Comparison of ENCODE assay signal across 33 mouse cellular contexts in the genomic region with DNA sequence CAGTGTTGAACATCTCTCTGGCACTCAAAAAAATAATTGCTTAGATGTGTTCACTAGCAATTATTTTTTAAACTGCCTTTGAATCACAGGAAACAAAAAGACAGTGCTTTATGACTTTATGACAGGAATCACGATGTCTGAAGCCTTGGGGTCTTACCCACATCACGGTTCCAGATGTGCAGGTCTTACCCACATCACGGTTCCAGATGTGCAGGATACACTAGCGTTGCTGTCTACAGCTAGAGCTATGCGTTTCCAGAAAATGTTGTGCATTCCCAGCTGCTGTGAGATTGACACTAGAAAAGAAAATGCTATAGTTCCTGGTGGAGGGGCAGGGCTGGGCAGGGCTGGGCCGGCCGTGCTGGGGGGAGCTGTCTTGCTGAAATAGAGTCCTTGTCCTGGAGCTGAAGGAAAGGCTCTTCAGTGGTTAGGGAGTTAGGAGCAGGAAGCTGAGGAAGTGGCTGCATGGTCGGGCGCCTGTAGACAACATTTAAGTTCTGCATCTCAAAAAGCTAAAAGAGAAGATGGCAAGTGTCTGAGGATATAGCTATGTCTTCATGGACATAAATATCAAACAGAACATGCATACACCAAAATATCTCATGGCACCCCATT. TPM values are rescaled to one million over a fixed set of nuclear protein-coding genes. Genes with fewer than 3 reads are reported as not detected.
DNase-seq lines count a peak whose midpoint lies in the region; ATAC-seq and TF ChIP-seq lines count a peak whose summit lies in the region.
"Had no signal": no experiment of that assay in that cellular context is flagged by ENCODE, and none has a peak within 500 bp of the region (broad histone marks: within the 10 kb centered on the region; RNA-seq: fewer than 3 reads in every experiment).

No protein-coding gene starts in this region.

- H3K4me2 ChIP-seq in limb, embryonic 14.5 days (replicated peaks; ENCODE audit: low read depth, low read length, severe bottlenecking): no peak overlapping the region
- H3K4me2 ChIP-seq in hindbrain, postnatal 0 days (ENCODE audit: low read depth, low read length): no peak overlapping the region
- H3K4me2 ChIP-seq in forebrain, embryonic 13.5 days: no peak overlapping the region
- H3K4me2 ChIP-seq in lung, postnatal 0 days (replicated peaks; ENCODE audit: low read depth, low read length): no peak overlapping the region
- H3K4me2 ChIP-seq: heart, embryonic 12.5 days; hindbrain, embryonic 14.5 days; liver, embryonic 15.5 days; lung, embryonic 15.5 days; midbrain, embryonic 13.5 days; neural tube, embryonic 13.5 days had no signal

- H3K9me3 ChIP-seq in heart, embryonic 10.5 days: no peaks in the 10 kb centered on the region
- no peaks in the 10 kb centered on the region for H3K9me3 ChIP-seq in limb, embryonic 14.5 days (ENCODE audit: control insufficient read depth, low read length)
- no peaks in the 10 kb centered on the region for H3K9me3 ChIP-seq in hindbrain, postnatal 0 days (ENCODE audit: low read length)
- no peaks in the 10 kb centered on the region for H3K9me3 ChIP-seq in forebrain, embryonic 13.5 days (replicated peaks)
- H3K9me3 ChIP-seq in lung, postnatal 0 days (ENCODE audit: low read length): no peaks in the 10 kb centered on the region
- H3K9me3 ChIP-seq: heart, embryonic 12.5 days; liver, embryonic 15.5 days; lung, embryonic 15.5 days; megakaryocyte, embryonic 14.5 days; midbrain, embryonic 13.5 days; neural tube, embryonic 13.5 days had no signal

- peaks cover 8% of the 10 kb centered on the region; the same call in 1 of the 2 replicates for H3K36me3 ChIP-seq in heart, embryonic 10.5 days
- no peaks in the 10 kb centered on the region for H3K36me3 ChIP-seq in limb, embryonic 14.5 days (ENCODE audit: control insufficient read depth, insufficient read depth, low read length)
- H3K36me3 ChIP-seq in hindbrain, postnatal 0 days (ENCODE audit: insufficient read depth, low read length): no peaks in the 10 kb centered on the region
- no peaks in the 10 kb centered on the region for H3K36me3 ChIP-seq in forebrain, embryonic 13.5 days (ENCODE audit: poor library complexity, severe bottlenecking)
- no peaks in the 10 kb centered on the region for H3K36me3 ChIP-seq in lung, postnatal 0 days (ENCODE audit: insufficient read depth, low read length)
- H3K36me3 ChIP-seq: lung, embryonic 15.5 days; midbrain, embryonic 13.5 days; neural tube, embryonic 13.5 days had no signal

- ATAC-seq in hematopoietic stem cell, adult 5-6 weeks (replicated peaks in 1 of 2; ENCODE audit: insufficient read depth in 1 of 2, low FRiP score in 2 of 2, low TSS enrichment in 1 of 2, low read depth in 1 of 2, poor library complexity in 2 of 2, severe bottlenecking in 2 of 2): peak; percentile 59 to 64
- 0 out of 2 replicates have a peak, but pooled peaks have one; percentile 26 for ATAC-seq in limb, embryonic 14.5 days (ENCODE audit: low FRiP score, low read depth)
- ATAC-seq in hindbrain, postnatal 0 days: no peak
- ATAC-seq in forebrain, embryonic 13.5 days: no peak
- no peak for ATAC-seq in lung, postnatal 0 days
- ATAC-seq: activated CD4-positive, CD25-positive, alpha-beta regulatory T cell, adult 4 months; inflammation-experienced regulatory T-cells, adult 6 months had no signal

- TF ChIP-seq POLR2A in limb, embryonic 14.5 days (IDR thresholded peaks at IDR 0.05; ENCODE audit: borderline replicate concordance, extremely low read depth, insufficient read depth, insufficient read length): no peak

- no peak for TF ChIP-seq EP300 in lung, postnatal 0 days (IDR thresholded peaks at IDR 0.05)

- H3K9ac ChIP-seq in limb, embryonic 14.5 days (ENCODE audit: low read depth, low read length, severe bottlenecking): no peak overlapping the region
- H3K9ac ChIP-seq in hindbrain, postnatal 0 days (replicated peaks; ENCODE audit: low read length): no peak overlapping the region
- H3K9ac ChIP-seq in forebrain, embryonic 13.5 days: no peak overlapping the region
- H3K9ac ChIP-seq in lung, postnatal 0 days (replicated peaks; ENCODE audit: low read depth): no peak overlapping the region
- H3K9ac ChIP-seq: forebrain, postnatal 0 days; heart, embryonic 12.5 days; hindbrain, embryonic 14.5 days; liver, embryonic 15.5 days; lung, embryonic 15.5 days; midbrain, embryonic 13.5 days; neural tube, embryonic 13.5 days had no signal

- 80% methylated on average over 9 of the region's 9 CpGs for WGBS in heart, embryonic 10.5 days
- WGBS in limb, embryonic 14.5 days: 26% methylated on average over 9 of the region's 9 CpGs
- WGBS in hindbrain, postnatal 0 days: 76% methylated on average over 9 of the region's 9 CpGs
- 88% methylated on average over 9 of the region's 9 CpGs for WGBS in forebrain, embryonic 13.5 days
- 61% methylated on average over 9 of the region's 9 CpGs for WGBS in lung, postnatal 0 days

- DNase-seq in heart, adult 11 months: peak; percentile 9
- DNase-seq in heart, embryonic 10.5 days (ENCODE audit: low spot score): no peak
- peak; percentile 34 for DNase-seq in limb, embryonic 14.5 days (ENCODE audit: low spot score)
- DNase-seq in hindbrain, postnatal 0 days (ENCODE audit: low spot score): no peak
- no peak for DNase-seq in lung, postnatal 0 days (ENCODE audit: low spot score)
- DNase-seq: adrenal gland, adult 2 months; B cell, adult 2 months; cerebellum, adult 2 months; cerebellum, postnatal 14 days; forebrain, postnatal 0 days; gastrocnemius, postnatal 14 days; heart, adult 18-20 months; heart, postnatal 4 days; kidney, adult 11 months; kidney, postnatal 14 days; layer of hippocampus, adult 9-11 months; lung, postnatal 36 days; right cerebral cortex, postnatal 4 days; thymus, adult 18-20 months; thymus, postnatal 36 days had no signal

- no peaks in the 10 kb centered on the region for H3K27me3 ChIP-seq in heart, embryonic 10.5 days (ENCODE audit: insufficient read depth, poor library complexity, severe bottlenecking)
- no peaks in the 10 kb centered on the region for H3K27me3 ChIP-seq in limb, embryonic 14.5 days (ENCODE audit: control insufficient read depth, insufficient read depth, low read length)
- H3K27me3 ChIP-seq in hindbrain, postnatal 0 days (ENCODE audit: insufficient read depth, low read length): no peaks in the 10 kb centered on the region
- no peaks in the 10 kb centered on the region for H3K27me3 ChIP-seq in forebrain, embryonic 13.5 days
- H3K27me3 ChIP-seq in lung, postnatal 0 days (replicated peaks; ENCODE audit: insufficient read depth, low read length): no peaks in the 10 kb centered on the region
- H3K27me3 ChIP-seq: CH12.LX; heart, embryonic 12.5 days; liver, embryonic 15.5 days; lung, embryonic 15.5 days; megakaryocyte, embryonic 14.5 days; midbrain, embryonic 13.5 days; neural tube, embryonic 13.5 days had no signal

- no peak for TF ChIP-seq CTCF in hindbrain, postnatal 0 days (IDR thresholded peaks at IDR 0.05; ENCODE audit: low read depth)
- no peak for TF ChIP-seq CTCF in lung, postnatal 0 days (IDR thresholded peaks at IDR 0.05)

- H3K4me1 ChIP-seq in heart, embryonic 10.5 days: peaks cover 10% of the 10 kb centered on the region
- H3K4me1 ChIP-seq in limb, embryonic 14.5 days (ENCODE audit: control insufficient read depth, insufficient read depth, low read length): 0 out of 2 replicates have a peak, but pooled peaks cover 3% of the 10 kb centered on the region
- H3K4me1 ChIP-seq in hindbrain, postnatal 0 days (ENCODE audit: insufficient read depth, low read length): no peaks in the 10 kb centered on the region
- 0 out of 2 replicates have a peak, but pooled peaks cover 7% of the 10 kb centered on the region for H3K4me1 ChIP-seq in forebrain, embryonic 13.5 days
- no peaks in the 10 kb centered on the region for H3K4me1 ChIP-seq in lung, postnatal 0 days (ENCODE audit: insufficient read depth, low read depth, low read length)
- H3K4me1 ChIP-seq: liver, embryonic 15.5 days; lung, embryonic 15.5 days; midbrain, embryonic 13.5 days had no signal

- no peak overlapping the region for H3K4me3 ChIP-seq in heart, embryonic 10.5 days
- no peak overlapping the region for H3K4me3 ChIP-seq in limb, embryonic 14.5 days (replicated peaks; ENCODE audit: low read length)
- no peak overlapping the region for H3K4me3 ChIP-seq in hindbrain, postnatal 0 days (ENCODE audit: low read length)
- no peak overlapping the region for H3K4me3 ChIP-seq in forebrain, embryonic 13.5 days
- H3K4me3 ChIP-seq in lung, postnatal 0 days (ENCODE audit: low read depth, low read length): no peak overlapping the region
- H3K4me3 ChIP-seq: heart, embryonic 12.5 days; liver, embryonic 15.5 days; lung, embryonic 15.5 days; megakaryocyte, embryonic 14.5 days; midbrain, embryonic 13.5 days; neural tube, embryonic 13.5 days had no signal

- no peak overlapping the region for H3K27ac ChIP-seq in heart, embryonic 10.5 days
- H3K27ac ChIP-seq in limb, embryonic 14.5 days (replicated peaks; ENCODE audit: low read depth, low read length): no peak overlapping the region
- H3K27ac ChIP-seq in hindbrain, postnatal 0 days: no peak overlapping the region
- no peak overlapping the region for H3K27ac ChIP-seq in forebrain, embryonic 13.5 days
- H3K27ac ChIP-seq in lung, postnatal 0 days (ENCODE audit: low read length): no peak overlapping the region
- H3K27ac ChIP-seq: hindbrain, embryonic 14.5 days; liver, embryonic 15.5 days; lung, embryonic 15.5 days; midbrain, embryonic 13.5 days; neural tube, embryonic 13.5 days; stomach, postnatal 0 days had no signal

RNA-seq across cellular contexts. Expression of gene Dera, which starts 34.7 kb away (rescaled TPM):
- 76.1 and 79.9 TPM in 2 replicates for polyA plus RNA-seq in heart, embryonic 10.5 days (2016; fragmentation: Nextera tagmentation; extraction: Ambion mirVana)
- 37.9 and 45.7 TPM in 2 replicates for total RNA-seq in hematopoietic stem cell, adult 5-6 weeks (2017)
- polyA plus RNA-seq in limb, embryonic 14.5 days (2012; rRNA removed): 12.5 and 17.1 TPM in 2 replicates
- 43.5 and 46.3 TPM in 2 replicates for polyA plus RNA-seq in limb, embryonic 14.5 days (2014; fragmentation: Nextera tagmentation; extraction: Ambion mirVana)
- 9.1 and 12.1 TPM in 2 replicates for total RNA-seq in hindbrain, postnatal 0 days (2014; rRNA removed)
- 17.9 and 19.4 TPM in 2 replicates for polyA plus RNA-seq in hindbrain, postnatal 0 days (2015; fragmentation: Nextera tagmentation; extraction: Ambion mirVana)
- polyA plus RNA-seq in forebrain, embryonic 13.5 days (2015; fragmentation: Nextera tagmentation; extraction: Ambion mirVana): 19.0 and 20.1 TPM in 2 replicates
- 29.4 and 30.7 TPM in 2 replicates for polyA plus RNA-seq in lung, postnatal 0 days (2015; fragmentation: Nextera tagmentation; extraction: Ambion mirVana)

RNA-seq across cellular contexts. Expression of gene Strap, which starts 54.2 kb away (rescaled TPM):
- polyA plus RNA-seq in heart, embryonic 10.5 days (2016; fragmentation: Nextera tagmentation; extraction: Ambion mirVana): 154 and 170 TPM in 2 replicates
- total RNA-seq in hematopoietic stem cell, adult 5-6 weeks (2017): 173 and 259 TPM in 2 replicates
- polyA plus RNA-seq in limb, embryonic 14.5 days (2012; rRNA removed): 53.2 and 62.7 TPM in 2 replicates
- polyA plus RNA-seq in limb, embryonic 14.5 days (2014; fragmentation: Nextera tagmentation; extraction: Ambion mirVana): 159 and 160 TPM in 2 replicates
- total RNA-seq in hindbrain, postnatal 0 days (2014; rRNA removed): 79.0 and 86.6 TPM in 2 replicates
- 168 TPM in 2 replicates for polyA plus RNA-seq in hindbrain, postnatal 0 days (2015; fragmentation: Nextera tagmentation; extraction: Ambion mirVana)
- polyA plus RNA-seq in forebrain, embryonic 13.5 days (2015; fragmentation: Nextera tagmentation; extraction: Ambion mirVana): 194 and 206 TPM in 2 replicates
- 68.5 and 74.9 TPM in 2 replicates for polyA plus RNA-seq in lung, postnatal 0 days (2015; fragmentation: Nextera tagmentation; extraction: Ambion mirVana)

Comparison
In these comparisons a context has a peak if more than half of its experiments do, and no peak if none do; other contexts are left out.
1. DNase-seq: peak in heart, adult 11 months (single experiment) and limb, embryonic 14.5 days (single experiment); none in heart, embryonic 10.5 days (single experiment), hindbrain, postnatal 0 days (single experiment) and lung, postnatal 0 days (single experiment).
2. ATAC-seq: peak in hematopoietic stem cell, adult 5-6 weeks (2 of 2) and limb, embryonic 14.5 days (single experiment); none in hindbrain, postnatal 0 days (single experiment), forebrain, embryonic 13.5 days (single experiment) and lung, postnatal 0 days (single experiment).